Mouse (Mus musculus) cerebellum, postnatal 4 days (tissue): ENCODE results near the gene Parva.

Experiments
- DNase-seq, 2 experiments: peaks; one replicate each; pipeline ENCODE4 v3.0.0; 2022; ENCODE audit warnings: low spot score in 2 of 2, mixed read lengths in 1 of 2

Parva gene

DNA sequence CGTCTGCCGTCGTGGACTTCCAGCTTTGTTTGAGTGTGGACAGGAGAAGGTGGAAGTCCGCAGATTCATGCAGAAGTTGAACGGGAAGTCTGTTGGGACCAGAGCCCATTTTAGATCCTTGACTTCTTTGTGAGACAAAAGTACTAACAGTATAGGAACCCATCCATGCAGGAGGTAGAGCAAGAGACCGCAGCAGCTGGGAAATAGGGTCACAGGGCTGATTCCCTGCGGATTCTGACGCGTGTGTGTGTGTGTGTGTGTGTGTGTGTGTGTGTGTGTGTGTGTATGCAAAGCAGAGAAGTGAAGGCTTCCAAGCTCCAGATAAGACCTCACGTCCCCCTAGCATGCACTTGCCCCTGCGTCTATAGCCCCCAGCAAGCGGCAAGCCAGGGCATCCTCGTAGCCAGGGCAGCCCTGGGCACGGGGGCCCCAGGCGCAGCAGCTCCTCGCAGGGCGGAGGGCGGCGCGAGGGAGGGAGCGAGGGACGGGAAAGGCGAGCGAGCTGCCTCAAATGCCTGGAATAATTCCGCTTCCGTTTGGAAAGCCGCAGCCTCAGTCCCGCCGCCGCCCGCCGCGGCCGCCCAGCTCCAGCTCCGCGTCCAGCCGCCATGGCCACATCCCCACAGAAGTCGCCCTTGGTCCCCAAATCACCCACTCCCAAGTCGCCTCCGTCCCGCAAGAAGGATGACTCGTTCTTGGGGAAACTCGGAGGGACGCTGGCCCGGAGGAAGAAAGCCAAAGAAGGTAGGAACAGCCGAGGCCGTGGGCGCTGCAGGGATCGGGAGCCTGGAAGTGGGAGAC, at the start of gene Parva:
Gene Parva, plus strand, starts transcription at position 149 of the 801 bp plus-strand sequence.
- peak in 1 of 2 experiments; percentile 63 for DNase-seq

DNA sequence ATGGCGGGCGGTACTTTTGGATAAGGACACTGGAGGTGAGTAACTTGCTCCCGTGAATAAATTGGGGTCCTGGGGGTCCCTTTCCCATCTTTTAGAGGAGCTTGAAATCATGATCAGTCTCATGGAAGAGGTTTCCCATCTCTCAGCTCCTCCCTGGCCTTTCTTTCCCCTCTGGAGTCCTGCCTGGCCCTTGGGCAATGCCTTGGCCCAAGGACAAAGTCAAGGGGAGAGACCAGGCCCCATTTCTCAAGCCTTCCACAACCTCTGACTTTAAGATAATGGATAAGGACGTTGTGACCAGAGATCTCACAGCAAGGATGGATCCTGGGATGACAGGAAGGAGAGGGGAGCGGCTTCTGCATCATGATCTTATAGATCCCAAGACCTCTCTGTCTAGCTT, 49.2 kb upstream of the Parva start:
- DNase-seq: no peak

DNA sequence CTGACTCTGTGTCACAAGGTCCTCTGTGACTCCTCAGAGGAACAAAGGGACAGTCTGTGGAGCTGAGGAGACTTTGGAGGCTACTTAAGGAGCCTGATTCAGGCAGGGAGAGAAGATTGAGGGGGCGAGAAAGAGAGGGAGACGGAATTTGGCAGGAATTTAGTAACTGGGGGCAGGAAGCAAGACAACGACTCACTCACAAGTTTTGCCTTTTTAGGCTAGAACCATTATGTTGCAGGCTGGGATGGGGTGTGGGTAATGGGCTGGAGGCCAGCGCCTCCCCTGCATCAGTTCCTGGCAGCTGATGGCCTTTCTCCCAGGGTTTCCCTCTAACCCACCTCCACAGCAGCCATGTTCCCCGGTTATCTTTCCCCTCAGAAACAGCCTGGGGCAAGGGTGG, 48.8 kb upstream of the Parva start:
- no peak for DNase-seq

DNA sequence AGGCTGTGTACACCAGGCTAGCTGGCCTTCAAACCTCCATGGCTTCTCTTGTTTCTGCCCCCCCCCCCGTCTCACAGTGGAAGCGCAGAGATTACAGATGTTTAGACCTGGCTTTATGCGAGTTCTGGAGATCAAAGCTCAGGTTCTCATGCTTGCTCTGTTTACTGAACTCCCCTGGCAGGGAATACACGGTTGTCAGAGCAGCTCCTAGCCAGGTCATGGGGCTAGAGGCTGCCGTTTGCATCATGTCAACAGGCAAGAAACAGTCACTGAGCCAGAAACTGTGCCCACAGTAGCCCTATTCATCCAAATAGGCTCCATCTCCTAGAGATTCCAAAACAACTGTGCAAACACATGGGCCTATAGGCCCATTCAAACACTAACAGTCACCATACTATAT, 40.8 kb upstream of the Parva start:
- no peak for DNase-seq

DNA sequence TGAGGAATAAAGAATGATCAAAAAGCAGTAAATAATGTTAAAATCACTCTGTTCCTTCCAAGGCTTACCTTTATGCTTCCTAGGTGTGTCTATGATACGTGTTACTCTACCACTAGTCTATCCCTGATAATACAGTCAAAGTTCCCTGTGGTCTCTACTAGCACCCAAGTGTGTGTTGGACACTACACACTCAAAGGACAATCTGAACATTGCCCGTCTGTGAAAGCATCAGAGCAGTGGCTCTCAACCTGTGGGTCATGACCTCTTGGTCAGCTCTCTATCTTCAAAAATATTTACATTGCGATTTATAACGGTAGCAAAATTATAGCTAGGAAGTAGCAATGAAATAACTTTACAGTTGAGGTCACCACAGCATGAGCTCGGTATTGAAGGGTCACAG, 39.4 kb upstream of the Parva start:
- DNase-seq: no peak

DNA sequence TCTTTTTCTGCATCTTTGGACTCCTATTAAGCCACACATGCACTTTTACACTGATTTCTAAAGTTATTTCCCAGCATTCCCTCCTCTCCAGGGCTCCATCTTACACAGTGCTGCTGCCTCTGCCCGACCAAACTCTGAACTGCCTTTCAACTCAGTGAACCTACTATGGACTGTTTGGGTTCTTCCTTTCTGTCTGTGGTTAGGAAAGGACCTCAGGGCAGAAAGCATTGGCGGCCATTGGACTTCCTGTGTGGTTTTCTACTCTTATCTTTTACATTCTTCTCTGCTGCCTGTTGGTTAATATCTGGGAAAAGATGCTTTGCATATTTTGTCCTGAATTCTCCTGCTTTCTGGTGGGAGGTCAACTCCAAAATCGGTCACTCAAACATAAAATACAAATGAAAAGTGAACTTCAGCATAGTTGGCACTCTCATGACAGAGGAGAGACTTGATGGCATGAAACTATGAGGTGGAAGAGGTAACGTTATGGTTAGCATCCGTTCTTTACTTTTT, 38.9 kb upstream of the Parva start:
- no peak for DNase-seq

DNA sequence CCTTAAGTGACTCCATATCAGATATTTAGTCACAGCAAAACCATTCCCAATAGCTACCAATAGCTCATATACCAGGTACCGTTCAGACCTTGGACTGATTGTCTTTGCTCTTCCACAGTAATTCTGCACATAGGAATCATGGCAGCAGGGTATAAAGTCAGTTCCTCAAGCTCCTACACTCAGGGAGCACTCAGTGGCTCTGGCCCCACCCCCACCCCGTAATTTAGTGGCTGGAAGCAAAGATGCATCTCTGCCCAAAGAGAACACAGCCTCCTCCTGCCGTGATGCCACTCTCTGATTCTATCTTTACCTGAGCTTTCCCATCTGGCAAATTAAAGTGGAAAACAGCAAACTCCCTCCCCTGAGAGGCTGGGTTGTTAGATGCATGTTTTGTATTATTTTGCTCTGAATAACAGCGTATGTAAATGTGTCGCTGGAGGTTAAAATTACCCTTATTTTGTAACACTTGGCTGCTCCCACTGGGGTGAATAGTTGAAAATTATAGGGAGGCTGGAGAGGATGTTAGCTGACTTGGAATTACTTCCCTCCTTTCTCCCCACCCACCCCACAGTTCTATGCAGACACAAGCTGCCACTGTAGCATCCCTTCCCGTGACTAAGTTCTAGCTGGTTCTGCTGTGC, 37.6 kb upstream of the Parva start:
- DNase-seq: no peak

DNA sequence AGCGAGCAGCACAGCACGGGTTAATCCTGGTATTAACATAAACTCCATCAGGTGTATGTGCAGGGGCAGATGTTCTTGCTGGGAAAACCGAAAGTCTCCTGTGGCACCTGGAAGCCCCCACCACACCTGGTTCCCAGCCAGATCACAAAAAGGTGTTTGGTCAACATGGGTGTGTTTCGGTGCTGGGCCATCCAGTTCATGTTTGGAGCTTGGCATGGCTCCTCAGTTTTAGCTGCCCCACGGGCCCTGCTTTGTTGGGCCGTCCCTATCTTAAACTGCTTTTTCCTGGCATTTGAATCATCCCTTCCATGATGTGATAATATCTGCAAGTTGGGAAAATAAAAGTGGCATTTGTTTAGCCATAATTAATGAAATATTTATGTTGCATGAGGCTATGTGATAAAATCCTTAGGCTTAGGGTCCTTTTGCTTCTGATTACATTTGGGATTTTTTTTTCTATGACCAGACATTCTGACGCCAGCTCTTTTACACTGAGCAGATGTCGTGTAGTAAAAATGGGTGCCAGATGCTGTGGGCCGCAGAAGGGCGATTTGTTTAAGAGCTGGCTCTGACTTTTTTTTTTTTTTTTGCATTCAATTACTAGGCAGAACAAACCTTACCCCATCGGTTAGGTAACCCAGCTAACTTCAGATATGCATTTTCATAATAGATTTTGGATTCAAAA, 36.9 kb upstream of the Parva start:
- no peak for DNase-seq

DNA sequence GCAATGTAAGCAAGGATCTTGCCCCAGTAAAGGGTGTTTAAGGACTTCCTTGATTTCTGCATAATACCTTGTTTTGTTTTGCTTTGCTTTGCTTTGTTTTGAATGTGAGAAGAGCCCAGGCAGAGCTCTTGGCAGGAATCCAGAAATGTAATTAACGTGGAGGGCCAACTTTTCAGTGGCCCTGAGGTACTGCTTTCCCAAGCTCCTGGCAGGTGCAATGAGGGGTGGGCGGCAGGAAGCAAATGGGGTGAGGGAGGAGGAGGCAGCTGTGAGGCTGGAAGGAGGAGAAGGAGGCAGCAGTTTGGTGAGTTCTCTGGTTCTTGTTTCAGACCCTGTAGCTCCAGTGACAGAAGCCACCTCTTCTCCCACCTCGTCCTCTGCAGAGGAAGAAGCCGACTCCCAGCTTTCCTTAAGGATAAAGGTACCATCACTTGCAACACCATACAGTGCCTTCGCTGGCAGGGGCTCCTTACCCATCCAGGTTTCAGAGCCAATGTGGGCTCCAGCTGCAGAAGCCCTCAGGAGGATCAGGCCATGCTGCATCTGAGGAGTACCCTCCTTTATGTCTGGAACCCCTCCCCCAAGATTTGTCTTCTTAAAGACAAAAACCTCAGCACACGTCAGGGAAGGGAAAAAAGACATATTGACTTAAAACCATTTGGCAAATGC, 36.2 kb upstream of the Parva start:
- DNase-seq: no peak

DNA sequence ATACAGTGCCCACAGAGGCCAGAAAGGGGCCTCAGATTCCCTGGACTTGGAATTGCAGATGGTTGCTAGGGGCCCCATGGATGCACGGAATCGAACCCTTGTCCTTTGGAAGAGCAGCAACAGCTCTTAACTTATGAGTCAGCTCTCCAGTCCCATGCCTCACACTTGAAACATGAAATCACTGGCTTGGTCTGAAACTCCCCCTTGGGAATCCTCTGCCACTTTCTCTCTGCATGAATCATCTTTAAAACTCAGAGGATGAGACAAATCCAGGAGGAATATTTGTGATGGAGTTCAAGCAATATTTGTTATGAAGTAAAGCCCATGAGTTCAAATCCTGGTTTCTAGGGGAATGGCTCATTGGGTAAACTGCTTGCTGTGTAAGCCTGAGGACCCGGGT, 29.5 kb upstream of the Parva start:
- no peak for DNase-seq

DNA sequence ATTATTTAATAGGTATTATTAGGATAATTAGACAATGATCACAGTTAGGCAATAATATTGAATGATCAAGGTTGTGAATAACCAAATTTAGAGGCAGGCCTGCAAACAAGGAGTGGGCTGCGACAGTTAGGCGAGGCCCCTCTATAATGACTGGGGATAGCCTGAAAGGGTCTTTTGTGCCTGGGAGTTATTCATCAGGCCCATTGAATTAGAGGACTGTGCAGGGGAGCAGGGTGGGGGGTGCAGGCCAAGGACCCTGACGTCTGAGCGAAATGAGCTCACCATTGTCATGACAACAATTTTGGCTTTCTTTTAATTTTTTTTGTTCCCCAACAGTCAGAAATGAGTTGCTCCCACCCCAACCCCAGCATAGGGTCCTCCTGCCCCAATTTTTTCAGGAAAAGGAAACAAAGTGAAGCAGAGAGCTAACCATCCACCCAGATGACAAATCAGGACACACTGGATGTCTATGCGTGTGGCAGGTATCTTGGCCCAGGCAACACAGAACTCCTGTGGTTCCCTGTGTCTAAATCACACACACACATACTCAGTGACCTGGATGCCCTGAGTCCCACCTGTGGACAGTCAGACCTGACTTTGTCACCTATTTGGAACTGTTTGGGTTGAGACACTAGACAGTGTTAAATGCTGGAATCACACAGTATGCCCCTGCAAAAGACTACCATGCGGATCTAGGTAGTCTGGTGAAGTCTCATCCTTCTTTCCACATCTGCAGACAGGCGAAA, 27.7 kb upstream of the Parva start:
- DNase-seq: no peak

DNA sequence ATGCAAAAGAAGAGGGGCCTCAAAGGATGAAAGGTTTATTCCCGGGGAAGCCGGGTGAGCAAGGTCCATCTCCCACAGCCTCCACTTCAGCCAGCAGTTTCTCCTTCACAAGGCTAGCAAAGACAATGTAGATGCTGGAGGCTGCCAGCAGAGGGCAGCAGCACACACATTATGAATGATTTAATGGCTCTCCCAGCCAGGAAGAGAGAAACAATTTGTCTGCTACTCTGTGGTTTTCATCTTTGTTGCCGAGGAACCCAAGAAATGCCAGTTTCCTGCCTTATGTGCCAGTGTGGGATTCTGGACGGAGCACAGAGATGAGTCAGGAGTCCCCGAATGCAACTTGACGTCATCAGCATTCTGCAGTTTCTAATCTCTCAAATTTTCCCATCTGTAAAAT, 27.1 kb upstream of the Parva start:
- peak; percentile 74 to 85 for DNase-seq

DNA sequence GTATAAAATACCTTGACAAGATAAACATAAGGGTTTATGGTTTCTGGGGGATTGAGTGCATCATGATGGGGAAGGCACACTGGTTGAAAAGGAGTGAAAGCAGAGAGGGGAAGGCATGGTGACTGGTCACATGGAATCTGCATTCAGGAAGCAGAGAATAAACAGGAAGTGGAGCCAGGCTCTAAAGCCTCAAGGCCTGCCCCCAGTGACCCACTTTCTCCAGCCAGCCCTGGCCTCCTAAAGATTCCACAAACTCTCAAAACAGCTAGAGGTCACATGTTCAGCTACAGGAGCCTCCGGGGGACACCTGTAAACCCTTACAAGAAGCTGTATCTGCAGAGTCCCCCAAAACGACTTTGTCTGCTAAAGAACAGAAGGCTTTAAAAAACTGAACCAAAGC, 22.2 kb upstream of the Parva start:
- no peak for DNase-seq

DNA sequence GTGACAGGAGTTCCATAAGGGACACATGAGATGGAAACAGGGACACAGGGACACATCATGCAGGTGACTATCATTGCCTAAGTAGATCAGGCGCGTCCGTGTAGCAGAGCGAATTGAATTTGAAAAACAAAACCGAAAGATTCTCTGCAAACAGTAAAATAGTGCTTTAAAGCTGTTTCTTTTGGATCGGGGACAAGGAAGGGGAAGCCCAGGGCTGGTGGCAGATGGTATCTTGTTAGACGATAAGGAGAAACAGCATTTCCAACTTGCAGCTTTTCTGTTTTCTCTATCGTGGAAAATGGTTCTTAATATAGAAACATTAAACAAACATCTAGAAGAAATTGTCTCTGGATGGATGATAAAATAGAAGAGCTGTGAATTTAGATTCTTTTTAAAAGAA, 21.7 kb upstream of the Parva start:
- DNase-seq: no peak

DNA sequence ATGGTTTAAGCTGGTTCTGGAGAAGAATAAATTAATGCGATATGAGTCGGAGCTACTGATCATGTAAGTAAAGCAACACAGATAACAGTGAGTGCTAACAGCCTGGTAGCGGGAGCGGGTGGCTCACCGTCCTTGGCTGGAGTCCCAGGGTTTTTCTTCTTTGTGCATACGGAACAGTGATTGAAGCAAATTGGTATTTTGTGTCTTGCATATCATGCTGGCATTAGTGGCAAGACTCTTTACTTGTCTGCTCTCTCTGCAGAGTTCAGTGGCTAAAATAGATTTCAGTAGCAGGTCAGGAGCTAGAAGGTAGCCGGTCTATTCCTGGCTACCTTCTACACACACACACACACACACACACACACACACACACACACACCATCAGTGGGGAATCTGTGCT, 19.7 kb upstream of the Parva start:
- no peak for DNase-seq

DNA sequence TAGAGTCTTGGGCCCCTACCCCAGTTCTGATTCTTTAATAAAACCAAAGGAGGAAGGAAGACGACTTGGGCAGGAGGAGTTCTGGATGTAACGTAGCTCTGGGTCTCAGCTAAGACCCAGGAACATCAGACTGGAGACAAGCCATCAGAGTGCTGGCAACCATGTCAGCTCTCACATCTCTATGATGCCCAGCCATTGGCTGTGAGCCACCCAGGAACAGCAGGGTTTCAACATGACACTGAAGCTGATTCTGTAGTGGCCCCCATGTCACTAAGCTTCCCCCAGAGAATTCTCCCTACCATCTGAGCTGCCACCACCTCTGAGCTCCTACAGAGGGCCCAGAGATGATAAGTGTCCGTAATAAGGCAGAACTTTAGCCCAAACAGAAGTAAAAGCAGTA, 17.3 kb upstream of the Parva start:
- no peak for DNase-seq

DNA sequence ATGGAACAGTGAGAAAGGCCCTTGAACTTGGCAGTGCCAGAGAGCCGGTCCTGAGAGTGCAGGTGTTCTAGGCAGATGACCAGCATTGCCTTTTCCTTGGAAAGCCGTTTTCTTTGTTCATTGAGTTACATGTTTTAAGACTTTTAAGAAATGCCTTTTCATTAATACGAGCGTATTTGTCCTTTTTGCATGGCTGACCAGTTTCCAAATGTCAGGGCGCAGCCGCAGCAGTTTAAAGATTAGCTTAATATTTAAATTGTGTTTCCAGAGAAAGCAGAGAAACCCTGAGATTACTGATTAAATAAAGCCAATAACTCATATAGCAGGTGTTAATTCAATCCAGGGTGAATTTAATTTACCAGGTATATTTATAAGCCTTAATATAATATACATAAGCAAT, 14.0 kb upstream of the Parva start:
- DNase-seq: no peak

DNA sequence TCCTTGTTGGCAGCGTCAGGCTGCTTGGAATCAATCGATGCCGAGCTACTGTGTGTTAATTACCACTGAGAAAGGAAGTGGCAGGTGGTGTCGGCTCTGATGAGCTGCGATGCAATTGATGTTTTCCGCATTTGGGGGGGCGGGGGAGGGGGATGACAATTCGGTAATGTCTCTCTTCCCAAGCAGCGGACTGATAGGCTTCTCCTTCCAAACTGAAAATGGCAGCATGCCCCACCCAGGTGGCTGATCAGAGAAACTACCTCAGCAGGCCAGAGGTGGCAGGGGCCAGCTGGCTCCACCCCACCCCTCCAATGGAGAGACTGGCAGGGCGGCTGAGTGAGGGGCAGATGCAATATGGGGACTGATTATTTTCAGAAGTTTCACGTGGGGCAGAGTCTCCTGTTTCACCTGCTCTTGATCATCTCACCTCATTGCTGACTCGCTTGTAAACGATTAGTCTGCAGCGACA, 11.2 kb upstream of the Parva start:
- DNase-seq: no peak

DNA sequence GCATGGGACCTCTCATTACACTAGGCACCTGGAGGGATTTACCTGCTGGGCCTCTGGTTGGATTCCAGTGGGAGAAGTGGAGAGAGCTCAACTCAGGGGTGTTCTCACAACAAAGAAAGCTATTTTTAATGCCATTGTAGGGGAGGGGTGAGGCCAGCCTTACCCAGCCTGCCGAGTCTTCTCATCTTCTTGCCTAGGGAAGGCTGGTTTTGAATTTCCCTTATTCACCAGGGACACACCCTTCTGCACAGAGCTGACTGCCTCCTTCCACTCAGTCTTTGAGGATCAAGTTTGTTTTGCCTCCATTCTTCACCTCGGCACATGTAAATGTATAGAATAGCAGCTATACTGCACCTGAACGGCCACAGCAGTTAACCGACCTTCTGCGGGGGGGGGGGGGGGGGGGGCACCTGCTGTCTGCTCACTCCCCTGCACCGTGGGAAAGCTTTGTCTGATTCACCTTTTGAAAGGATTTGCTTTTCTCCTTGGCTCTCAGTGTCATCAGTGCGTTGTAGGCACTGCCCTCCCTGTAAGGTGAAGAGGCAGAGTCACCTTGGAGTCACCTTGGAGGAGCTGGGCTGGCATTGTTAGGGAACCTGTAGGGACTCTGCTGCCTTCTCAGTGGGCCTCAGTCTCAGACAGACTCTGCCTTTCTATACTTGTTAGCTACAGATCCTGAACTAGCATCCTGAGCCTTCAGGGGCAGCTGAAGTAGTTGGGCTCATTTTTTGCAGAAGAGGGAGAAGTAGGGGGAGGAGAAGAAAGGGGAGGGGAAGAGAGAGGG, 10.4 kb upstream of the Parva start:
- DNase-seq: no peak

DNA sequence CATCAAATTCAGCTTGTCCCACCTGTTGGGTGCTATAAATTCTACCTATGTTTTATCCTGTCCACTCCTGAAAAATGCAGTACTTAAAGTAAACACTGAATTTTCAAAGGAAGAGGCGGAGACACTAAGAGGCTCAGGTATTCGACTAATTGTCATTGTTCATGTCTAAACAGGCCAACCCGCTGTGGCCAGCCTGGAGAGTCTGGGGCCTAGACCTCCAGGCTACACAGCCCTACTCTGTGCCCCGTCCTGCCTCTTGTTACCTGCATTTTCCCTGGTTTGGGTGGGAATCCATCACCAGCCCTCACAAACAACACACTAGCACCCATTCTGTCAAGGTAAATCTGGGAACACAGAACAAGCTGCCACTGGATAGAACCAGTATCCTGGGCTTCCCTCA, 9.7 kb upstream of the Parva start:
- no peak for DNase-seq

DNA sequence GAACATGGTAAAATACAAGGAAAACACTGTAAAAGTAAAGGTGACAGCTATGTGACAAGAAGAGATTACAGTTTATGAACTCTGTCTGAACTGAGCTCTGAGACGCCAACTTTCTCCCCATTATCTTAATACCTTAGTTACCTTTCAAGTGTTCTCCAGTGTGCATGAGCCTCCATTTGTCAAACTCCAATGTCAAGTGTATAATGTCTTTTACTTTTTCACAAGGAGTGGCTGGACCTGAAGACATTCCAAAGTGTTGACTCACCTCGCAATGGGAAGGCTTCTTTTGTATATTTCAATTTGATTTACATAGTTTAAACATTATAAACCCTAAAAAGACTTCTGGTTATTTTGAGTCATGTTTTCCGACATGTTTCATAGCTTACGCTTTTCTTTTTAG, 3.9 kb upstream of the Parva start:
- DNase-seq: no peak
